Mouse (Mus musculus): ENCODE measurements at regions not wholly inside any gene's neighbourhood (a gene's known extent, or its start where the extent isn't known, plus 50 kb on each side); places are given as distances from the start of the nearest gene placed in this dataset.
A peak's percentile ranks its signal among the peaks of the same experiment; 100 is the strongest.

GRCm38 (mm10) chr11:117538732-117539131 lies 54.6 kb downstream of the Gm11733 start:
- no peaks in the 10 kb centered on the region for H3K27me3 ChIP-seq (ENCODE audit: control insufficient read depth, insufficient read depth, low read length, poor library complexity, severe bottlenecking)
- H3K9ac ChIP-seq (ENCODE audit: low read depth, poor library complexity, severe bottlenecking): no peak overlapping the region
- H3K27ac ChIP-seq (ENCODE audit: insufficient read depth, low read length): no peak overlapping the region
- peaks cover 9% of the 10 kb centered on the region for H3K4me1 ChIP-seq (ENCODE audit: control insufficient read depth, insufficient read depth, low read length)
- H3K4me3 ChIP-seq (ENCODE audit: low read depth, low read length): no peak overlapping the region
- TF ChIP-seq POLR2A (IDR thresholded peaks at IDR 0.05; ENCODE audit: insufficient read depth, low read length) (no peak), EP300 (IDR thresholded peaks at IDR 0.05; ENCODE audit: insufficient read depth, low read depth, low read length) (no peak), CTCF (IDR thresholded peaks at IDR 0.05; ENCODE audit: low read depth, low read length) (no peak)
- H3K9me3 ChIP-seq (replicated peaks; ENCODE audit: control insufficient read depth, insufficient read depth, low read length, poor library complexity, severe bottlenecking): no peaks in the 10 kb centered on the region
- H3K36me3 ChIP-seq (ENCODE audit: control insufficient read depth, insufficient read depth, low read length, poor library complexity, severe bottlenecking): no peaks in the 10 kb centered on the region

- Histone ChIP-seq H3K9ac (ENCODE audit: low read depth, poor library complexity, severe bottlenecking) (no peak overlapping the region), H3K9me3 (replicated peaks; ENCODE audit: control insufficient read depth, insufficient read depth, low read length, poor library complexity, severe bottlenecking) (no peaks in the 10 kb centered on the region), H3K4me3 (ENCODE audit: low read depth, low read length) (no peak overlapping the region), H3K27me3 (ENCODE audit: control insufficient read depth, insufficient read depth, low read length, poor library complexity, severe bottlenecking) (no peaks in the 10 kb centered on the region), H3K27ac (ENCODE audit: insufficient read depth, low read length) (no peak overlapping the region), H3K4me1 (ENCODE audit: control insufficient read depth, insufficient read depth, low read length) (peaks cover 11% of the 10 kb centered on the region), H3K36me3 (ENCODE audit: control insufficient read depth, insufficient read depth, low read length, poor library complexity, severe bottlenecking) (no peaks in the 10 kb centered on the region)
- TF ChIP-seq EP300 (IDR thresholded peaks at IDR 0.05; ENCODE audit: insufficient read depth, low read depth, low read length): no peak
- no peak for TF ChIP-seq POLR2A (IDR thresholded peaks at IDR 0.05; ENCODE audit: insufficient read depth, low read length)
- no peak for TF ChIP-seq CTCF (IDR thresholded peaks at IDR 0.05; ENCODE audit: low read depth, low read length)
Measured at GRCm38 (mm10) chr11:117540609-117541008, 56.4 kb downstream of the Gm11733 start.

GRCm38 (mm10) chr11:117541205-117541884 lies 57.2 kb downstream of the Gm11733 start:
- H3K9me3 ChIP-seq (replicated peaks; ENCODE audit: control insufficient read depth, insufficient read depth, low read length, poor library complexity, severe bottlenecking): no peaks in the 10 kb centered on the region
- H3K36me3 ChIP-seq (ENCODE audit: control insufficient read depth, insufficient read depth, low read length, poor library complexity, severe bottlenecking): no peaks in the 10 kb centered on the region
- H3K27me3 ChIP-seq (ENCODE audit: control insufficient read depth, insufficient read depth, low read length, poor library complexity, severe bottlenecking): no peaks in the 10 kb centered on the region
- H3K27ac ChIP-seq (ENCODE audit: insufficient read depth, low read length): no peak overlapping the region
- H3K9ac ChIP-seq (ENCODE audit: low read depth, poor library complexity, severe bottlenecking): no peak overlapping the region
- no peak overlapping the region for H3K4me3 ChIP-seq (ENCODE audit: low read depth, low read length)
- H3K4me1 ChIP-seq (ENCODE audit: control insufficient read depth, insufficient read depth, low read length): peaks cover 11% of the 10 kb centered on the region
- TF ChIP-seq EP300 (IDR thresholded peaks at IDR 0.05; ENCODE audit: insufficient read depth, low read depth, low read length): 0 out of 2 replicates have a peak, but pooled peaks have one; percentile 17
- no peak for TF ChIP-seq POLR2A (IDR thresholded peaks at IDR 0.05; ENCODE audit: insufficient read depth, low read length)
- no peak for TF ChIP-seq CTCF (IDR thresholded peaks at IDR 0.05; ENCODE audit: low read depth, low read length)

- no peak overlapping the region for H3K27ac ChIP-seq (ENCODE audit: insufficient read depth, low read length)
- H3K4me3 ChIP-seq (ENCODE audit: low read depth, low read length): no peak overlapping the region
- no peaks in the 10 kb centered on the region for H3K9me3 ChIP-seq (replicated peaks; ENCODE audit: control insufficient read depth, insufficient read depth, low read length, poor library complexity, severe bottlenecking)
- TF ChIP-seq POLR2A (IDR thresholded peaks at IDR 0.05; ENCODE audit: insufficient read depth, low read length) (no peak), CTCF (IDR thresholded peaks at IDR 0.05; ENCODE audit: low read depth, low read length) (no peak)
- no peak overlapping the region for H3K9ac ChIP-seq (ENCODE audit: low read depth, poor library complexity, severe bottlenecking)
- no peaks in the 10 kb centered on the region for H3K36me3 ChIP-seq (ENCODE audit: control insufficient read depth, insufficient read depth, low read length, poor library complexity, severe bottlenecking)
- no peaks in the 10 kb centered on the region for H3K27me3 ChIP-seq (ENCODE audit: control insufficient read depth, insufficient read depth, low read length, poor library complexity, severe bottlenecking)
- H3K4me1 ChIP-seq (ENCODE audit: control insufficient read depth, insufficient read depth, low read length): peaks cover 9% of the 10 kb centered on the region
Measured at GRCm38 (mm10) chr11:117543191-117543590, 59.0 kb downstream of the Gm11733 start.

- Histone ChIP-seq H3K4me1 (ENCODE audit: control insufficient read depth, insufficient read depth, low read length) (peaks cover 9% of the 10 kb centered on the region), H3K27ac (ENCODE audit: insufficient read depth, low read length) (0 out of 2 replicates have a peak overlapping the region, but pooled peaks have one; percentile 5), H3K4me3 (ENCODE audit: low read depth, low read length) (no peak overlapping the region), H3K9me3 (replicated peaks; ENCODE audit: control insufficient read depth, insufficient read depth, low read length, poor library complexity, severe bottlenecking) (no peaks in the 10 kb centered on the region), H3K27me3 (ENCODE audit: control insufficient read depth, insufficient read depth, low read length, poor library complexity, severe bottlenecking) (no peaks in the 10 kb centered on the region), H3K9ac (ENCODE audit: low read depth, poor library complexity, severe bottlenecking) (no peak overlapping the region), H3K36me3 (ENCODE audit: control insufficient read depth, insufficient read depth, low read length, poor library complexity, severe bottlenecking) (no peaks in the 10 kb centered on the region)
- peak; percentile 88 for TF ChIP-seq EP300 (IDR thresholded peaks at IDR 0.05; ENCODE audit: insufficient read depth, low read depth, low read length)
- TF ChIP-seq CTCF (IDR thresholded peaks at IDR 0.05; ENCODE audit: low read depth, low read length): no peak
Measured at GRCm38 (mm10) chr11:117544507-117544906, 60.3 kb downstream of the Gm11733 start.

GRCm38 (mm10) chr11:117544926-117545325 lies 60.8 kb downstream of the Gm11733 start:
- Histone ChIP-seq H3K4me1 (ENCODE audit: control insufficient read depth, insufficient read depth, low read length) (peaks cover 9% of the 10 kb centered on the region), H3K27ac (ENCODE audit: insufficient read depth, low read length) (peak overlapping the region; percentile 60; the same call in 1 of the 2 replicates), H3K36me3 (ENCODE audit: control insufficient read depth, insufficient read depth, low read length, poor library complexity, severe bottlenecking) (no peaks in the 10 kb centered on the region), H3K9ac (ENCODE audit: low read depth, poor library complexity, severe bottlenecking) (no peak overlapping the region), H3K27me3 (ENCODE audit: control insufficient read depth, insufficient read depth, low read length, poor library complexity, severe bottlenecking) (no peaks in the 10 kb centered on the region), H3K9me3 (replicated peaks; ENCODE audit: control insufficient read depth, insufficient read depth, low read length, poor library complexity, severe bottlenecking) (no peaks in the 10 kb centered on the region), H3K4me3 (ENCODE audit: low read depth, low read length) (no peak overlapping the region)
- 0 out of 2 replicates have a peak, but pooled peaks have one; percentile 8 for TF ChIP-seq EP300 (IDR thresholded peaks at IDR 0.05; ENCODE audit: insufficient read depth, low read depth, low read length)
- no peak for TF ChIP-seq CTCF (IDR thresholded peaks at IDR 0.05; ENCODE audit: low read depth, low read length)
